Mouse (Mus musculus): ENCODE data around the gene Psmc3. TPM values are rescaled to one million over a fixed set of nuclear protein-coding genes. Genes with fewer than 3 reads are reported as not detected.

Psmc3 gene
- total RNA-seq, 2 experiments from 2014 or later, result 223 to 229 TPM

- intact Hi-C loops (cut with DNase I), result no loop called here
Observed at GRCm38 (mm10) chr2:91051917-91052316, 1.9 kb upstream of the Psmc3 start.

GRCm38 (mm10) chr2:91052752-91053151 lies 1.1 kb upstream of the Psmc3 start:
- DNase-seq, result no peak
- intact Hi-C loops (cut with DNase I), result no loop called here

More at GRCm38 (mm10) chr2:91051917-91052316, 1.9 kb upstream of the Psmc3 start:
- DNase-seq, result no peak

GRCm38 (mm10) chr2:91053181-91053933 lies 452 bp upstream of the Psmc3 start:
- no peak for DNase-seq
- intact Hi-C loops (cut with DNase I), result no loop called here

- intact Hi-C loops (cut with DNase I), result no loop called here
- no peak for DNase-seq
Observed at GRCm38 (mm10) chr2:91058435-91058834, 4.6 kb downstream of the Psmc3 start.

- intact Hi-C loops (cut with DNase I), result no loop called here
- DNase-seq, result no peak
Observed at GRCm38 (mm10) chr2:91059376-91059775, 5.6 kb downstream of the Psmc3 start.

GRCm38 (mm10) chr2:91060544-91061355 lies 6.9 kb downstream of the Psmc3 start:
- DNase-seq, result peak in 1 of 2 experiments; percentile 46
- intact Hi-C loops (cut with DNase I), result loop anchor here (2.0 to 5.0 kb wide), 2 partner anchors 143 to 194 kb away; no protein-coding TSS in a partner anchor

- peak in 1 of 2 experiments; percentile 54 for DNase-seq
- intact Hi-C loops (cut with DNase I), result loop anchor here (2.0 to 5.0 kb wide), 2 partner anchors 145 to 195 kb away; no protein-coding TSS in a partner anchor
Observed at GRCm38 (mm10) chr2:91061849-91062481, 8.2 kb downstream of the Psmc3 start.

GRCm38 (mm10) chr2:91062779-91063606 lies 9.2 kb downstream of the Psmc3 start:
- intact Hi-C loops (cut with DNase I), result loop anchor here (5.0 kb wide), 1 partner anchor 146 kb away; no protein-coding TSS in a partner anchor
- DNase-seq, result no peak

- no peak for DNase-seq
- intact Hi-C loops (cut with DNase I), result loop anchor here (5.0 kb wide), 1 partner anchor 147 kb away; no protein-coding TSS in a partner anchor
Observed at GRCm38 (mm10) chr2:91064211-91064610, 10.4 kb downstream of the Psmc3 start.

GRCm38 (mm10) chr2:91065544-91065943 lies 11.7 kb downstream of the Psmc3 start:
- DNase-seq, result peak in 1 of 2 experiments; percentile 58
- intact Hi-C loops (cut with DNase I), result no loop called here

- intact Hi-C loops (cut with DNase I), result no loop called here
- no peak for DNase-seq
Observed at GRCm38 (mm10) chr2:91066455-91066854, 12.6 kb downstream of the Psmc3 start.

GRCm38 (mm10) chr2:91068162-91068871 lies 14.5 kb downstream of the Psmc3 start:
- DNase-seq, result no peak
- intact Hi-C loops (cut with DNase I), result no loop called here

GRCm38 (mm10) chr2:91068872-91069165 lies 15.0 kb downstream of the Psmc3 start:
- intact Hi-C loops (cut with DNase I), result no loop called here
- no peak for DNase-seq

GRCm38 (mm10) chr2:91069306-91070000 lies 15.6 kb downstream of the Psmc3 start:
- intact Hi-C loops (cut with DNase I), result no loop called here
- DNase-seq, result no peak

- DNase-seq, result peak; percentile 95 to 99
- intact Hi-C loops (cut with DNase I), result loop anchor here (1.0 kb wide), 1 partner anchor 31 kb away; no protein-coding TSS in a partner anchor
Observed at GRCm38 (mm10) chr2:91070076-91070800, 16.4 kb downstream of the Psmc3 start, which contains the start of gene Slc39a13. Slc39a13 (minus strand) TSS chr2:91070417.

- no peak for DNase-seq
- intact Hi-C loops (cut with DNase I), result no loop called here
Observed at GRCm38 (mm10) chr2:91071059-91071458, 17.2 kb downstream of the Psmc3 start.

GRCm38 (mm10) chr2:91072092-91072491 lies 18.3 kb downstream of the Psmc3 start:
- no peak for DNase-seq
- intact Hi-C loops (cut with DNase I), result no loop called here

- intact Hi-C loops (cut with DNase I), result no loop called here
Observed at GRCm38 (mm10) chr2:91077957-91078313, 24.1 kb downstream of the Psmc3 start.

More at GRCm38 (mm10) chr2:91077957-91078313, 24.1 kb downstream of the Psmc3 start:
- no peak for DNase-seq

Data from gastrocnemius, postnatal 36 days (tissue).